Mouse (Mus musculus) heart, adult 11 months (tissue): ENCODE results near the gene Dhrs1.

Experiments
- DNase-seq: peaks from one replicate; pipeline ENCODE4 v3.0.0; 2022

The Dhrs1 gene

DNA sequence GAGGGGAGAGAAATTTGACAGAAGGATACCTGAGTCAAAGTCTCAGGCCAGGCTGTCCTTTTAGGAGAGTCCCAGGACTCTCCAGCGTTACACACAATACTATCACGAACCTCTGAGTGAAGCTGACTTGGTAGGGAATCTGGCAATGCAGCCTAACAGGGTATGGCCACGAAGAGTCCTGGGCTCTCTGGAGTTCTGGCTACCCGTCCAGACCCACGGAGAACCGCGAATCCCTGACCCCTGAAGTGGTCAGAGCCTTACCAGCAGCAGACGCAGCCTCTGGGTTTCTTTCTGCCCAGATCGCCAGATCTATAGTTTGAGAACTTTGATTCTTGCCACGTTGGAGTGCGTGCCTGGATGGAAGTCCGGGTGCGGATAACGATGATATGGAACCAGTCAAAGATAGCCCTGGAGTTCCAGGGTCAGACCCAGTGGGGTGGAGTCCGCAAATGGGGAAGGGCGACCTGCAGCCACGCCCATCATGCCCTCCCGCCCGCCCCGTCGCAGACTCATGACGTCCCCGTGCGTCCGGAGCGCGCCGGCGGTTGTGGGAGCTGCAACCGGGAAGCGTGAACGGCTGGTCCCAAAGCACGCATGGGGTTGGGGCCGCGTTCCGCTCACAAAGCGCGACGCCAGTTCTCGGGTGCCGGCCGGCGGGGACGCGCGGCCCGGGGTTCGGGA is at the start of gene Dhrs1, which contains the start of gene Nop9:
Dhrs1 (minus strand) TSS at position 511 of the 681 bp plus-strand sequence.
Nop9 (plus strand) TSS at position 514 of the 681 bp plus-strand sequence.
- peak; percentile 99 for DNase-seq

DNA sequence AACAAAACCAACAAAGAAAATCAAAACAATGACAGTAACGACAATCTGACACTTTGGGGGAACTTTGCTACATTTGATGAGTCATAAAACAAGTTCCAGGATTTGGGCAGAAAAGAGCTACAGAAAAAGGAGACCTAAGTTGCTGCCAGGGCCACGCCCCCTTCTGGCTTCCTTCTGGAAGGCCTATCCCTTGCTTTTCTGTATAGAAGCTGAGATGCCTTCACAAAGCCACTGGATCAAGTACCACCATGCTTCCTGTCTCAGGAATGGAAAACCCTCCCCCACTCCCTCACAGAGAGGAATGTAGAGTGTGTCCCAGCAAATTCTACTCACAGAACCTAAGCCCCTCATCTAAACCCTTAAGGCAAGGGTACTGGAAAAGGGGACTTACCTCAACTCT is 48.5 kb upstream of the Dhrs1 start:
- peak; percentile 91 for DNase-seq

DNA sequence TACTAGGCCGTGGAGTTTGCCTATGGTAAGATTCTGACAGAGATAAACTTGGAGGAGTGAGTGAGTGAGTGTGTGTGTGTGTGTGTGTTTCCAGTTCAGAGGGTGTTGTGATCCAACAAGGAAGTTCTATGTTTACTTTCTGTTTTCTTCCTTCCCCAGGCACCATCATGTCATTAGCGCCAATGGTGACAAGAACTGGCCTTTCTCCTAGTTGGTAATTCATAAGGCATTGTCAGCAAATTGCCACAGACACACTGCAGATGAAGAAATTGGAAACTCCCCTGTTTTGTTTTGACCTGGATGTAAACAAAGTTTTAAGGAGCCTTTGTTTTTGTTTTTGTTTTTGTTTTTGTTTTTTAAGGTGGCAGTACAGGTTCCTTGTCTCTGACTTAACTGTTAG is 48.0 kb upstream of the Dhrs1 start:
- DNase-seq = no peak

DNA sequence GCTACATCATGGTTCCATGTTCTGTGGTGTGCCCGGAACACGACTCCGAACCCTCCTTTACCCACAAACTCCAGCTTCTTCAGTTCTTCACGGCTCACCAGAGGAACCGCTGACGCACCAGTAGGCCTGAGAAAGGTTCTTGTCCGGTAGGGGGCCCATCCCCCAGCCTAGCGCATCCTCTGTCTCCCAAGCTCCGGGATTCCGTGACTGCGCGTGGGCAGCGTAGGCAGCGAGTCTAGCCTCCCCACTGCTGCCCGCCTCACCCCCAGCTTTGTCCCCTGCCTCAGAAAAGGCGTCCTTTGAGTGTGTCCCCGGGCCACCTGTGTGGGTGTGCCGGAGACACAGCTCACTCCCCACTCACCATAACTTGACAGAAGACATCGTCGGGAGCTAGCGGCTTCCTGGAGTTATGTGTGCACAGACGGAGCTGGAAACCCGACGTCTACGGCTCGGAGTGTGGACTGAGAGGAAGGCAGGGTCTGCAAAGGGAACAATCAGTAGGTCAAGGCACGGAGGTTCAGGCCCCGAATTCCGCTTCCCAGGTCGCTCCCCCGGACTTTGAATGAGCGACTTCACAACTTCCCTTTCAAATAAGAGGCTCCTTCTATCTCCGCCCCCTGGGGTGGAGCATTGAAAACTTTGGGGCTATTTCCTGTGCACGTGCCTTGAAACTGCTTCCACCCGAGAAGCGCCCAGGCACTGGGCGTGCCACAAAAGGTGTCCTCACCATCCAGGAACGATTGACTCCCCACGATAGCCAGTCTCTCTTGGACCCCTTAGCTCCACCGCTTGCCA is 43.0 kb upstream of the Dhrs1 start, which contains the start of gene Ripk3:
Ripk3 (minus strand) TSS at position 610 of the 795 bp plus-strand sequence.
- peak; percentile 97 for DNase-seq

DNA sequence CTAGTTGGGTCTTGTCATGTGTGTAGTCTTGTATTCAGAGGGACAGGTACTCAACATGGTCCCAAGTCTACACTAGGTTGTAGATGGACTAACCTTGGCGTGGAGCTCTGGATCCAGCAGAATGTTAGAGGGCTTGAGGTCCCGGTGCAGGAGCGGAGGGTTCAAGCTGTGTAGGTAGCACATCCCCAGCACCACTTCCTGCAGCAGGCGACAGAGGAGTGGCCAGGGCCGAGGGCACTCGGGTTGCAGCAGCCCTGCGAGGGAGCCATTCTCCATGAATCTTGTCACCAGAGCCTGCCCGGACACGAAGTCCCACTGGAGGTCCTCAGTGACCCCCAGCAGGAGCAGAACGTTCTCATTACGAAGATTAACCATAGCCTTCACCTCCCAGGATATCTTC is 42.2 kb upstream of the Dhrs1 start:
- DNase-seq = peak; percentile 83

DNA sequence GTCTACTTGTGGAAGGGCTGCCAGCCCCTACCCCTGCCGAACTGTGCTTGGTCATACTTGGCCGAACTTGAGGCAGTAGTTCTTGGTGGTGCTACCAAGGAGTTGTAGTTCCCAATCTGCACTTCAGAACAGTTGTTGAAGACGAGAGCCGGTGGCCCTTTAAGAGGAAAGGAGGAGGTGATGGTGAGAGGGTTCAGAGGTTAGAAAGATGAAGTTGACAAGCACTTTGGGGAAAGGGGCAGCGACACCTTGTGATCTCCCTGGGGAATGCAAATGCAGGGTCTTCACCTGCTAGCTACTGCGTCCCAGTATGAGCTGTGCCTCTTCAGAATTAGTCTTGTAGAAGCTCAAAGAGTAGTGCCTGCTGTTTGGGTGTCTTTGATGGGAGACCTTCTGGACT is 39.7 kb upstream of the Dhrs1 start:
- DNase-seq = peak; percentile 87

DNA sequence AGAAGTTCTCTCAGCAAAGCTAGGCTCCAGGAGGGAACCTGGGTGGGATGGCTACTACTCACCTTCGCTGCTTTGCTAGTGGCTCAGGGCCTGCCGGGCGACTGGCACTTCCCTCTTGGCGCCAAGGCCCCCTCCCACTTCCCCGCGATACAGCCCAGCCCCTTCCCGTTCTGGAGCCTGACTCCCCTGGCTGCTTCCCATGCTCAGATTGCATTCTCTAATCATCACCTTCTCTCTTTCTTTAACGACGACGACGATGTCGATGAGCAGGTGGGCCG is 38.4 kb upstream of the Dhrs1 start, which contains the start of gene Adcy4:
Adcy4 (minus strand) TSS at position 138 of the 278 bp plus-strand sequence.
- peak; percentile 97 for DNase-seq

DNA sequence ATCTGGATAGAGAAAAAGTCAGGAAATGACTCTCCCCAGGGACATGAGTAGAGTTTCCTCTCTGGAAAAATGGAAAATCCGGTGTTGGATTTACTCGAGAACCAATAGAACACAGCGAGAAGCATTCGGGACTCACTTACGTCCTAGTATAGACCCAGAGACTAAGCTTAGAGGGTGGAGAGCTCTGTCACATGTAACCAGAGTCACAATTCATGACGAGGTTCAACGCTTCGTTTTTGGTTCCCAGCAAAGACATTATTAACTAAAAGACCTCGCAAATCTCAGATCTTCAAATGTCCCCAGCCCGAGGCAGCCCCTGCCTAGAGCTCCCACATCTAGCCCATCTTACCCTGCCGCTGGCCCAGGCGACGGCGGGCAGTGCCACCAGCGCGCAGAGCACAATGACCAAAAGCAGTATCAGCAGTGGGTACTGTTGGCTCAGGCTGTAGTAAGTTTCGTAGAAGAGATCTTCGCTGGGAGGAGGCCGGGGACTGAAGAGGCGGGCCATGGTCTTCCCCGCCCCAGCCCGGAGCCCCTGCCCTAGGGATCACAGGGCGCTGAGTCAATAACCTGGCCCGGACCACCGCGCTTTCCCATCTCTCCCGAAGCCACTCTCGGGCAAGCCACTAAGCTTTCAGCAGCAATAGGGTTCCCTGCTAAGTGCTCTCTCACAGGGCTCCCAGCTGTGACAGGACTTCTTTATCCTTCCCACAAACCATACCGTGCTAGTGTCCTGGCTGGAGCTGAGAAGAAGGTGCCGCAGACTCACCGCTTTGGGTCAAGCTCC is 37.9 kb upstream of the Dhrs1 start:
- peak; percentile 97 for DNase-seq

DNA sequence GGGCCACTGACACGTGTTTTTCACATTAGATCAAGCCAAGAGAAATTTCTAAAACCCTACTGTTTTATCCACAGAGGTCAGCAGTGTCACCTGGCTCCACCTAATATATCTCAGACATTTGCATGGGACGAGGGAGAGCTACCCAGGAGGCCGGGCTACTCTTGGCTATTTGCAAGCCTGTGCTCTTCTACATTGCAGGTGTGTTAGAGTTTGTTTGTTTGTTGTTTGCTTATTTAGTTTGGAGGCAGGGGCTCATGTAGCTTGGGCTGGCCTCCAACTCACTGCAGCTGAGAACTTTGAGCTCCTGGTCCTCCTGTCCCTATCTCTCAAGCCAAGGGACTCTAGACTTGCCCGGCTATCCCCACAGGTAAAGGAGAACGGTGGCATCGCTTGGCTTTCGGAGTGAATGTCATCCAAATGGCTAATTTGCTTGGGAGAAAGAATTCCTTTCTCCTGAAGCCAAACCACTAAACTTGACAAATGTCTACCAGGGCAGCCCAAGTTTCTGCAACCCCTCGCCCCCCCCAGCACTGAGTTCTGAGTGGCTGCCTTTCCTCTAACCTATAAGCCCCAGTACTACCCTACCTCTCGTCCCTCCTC is 37.0 kb upstream of the Dhrs1 start:
- DNase-seq = peak; percentile 93

DNA sequence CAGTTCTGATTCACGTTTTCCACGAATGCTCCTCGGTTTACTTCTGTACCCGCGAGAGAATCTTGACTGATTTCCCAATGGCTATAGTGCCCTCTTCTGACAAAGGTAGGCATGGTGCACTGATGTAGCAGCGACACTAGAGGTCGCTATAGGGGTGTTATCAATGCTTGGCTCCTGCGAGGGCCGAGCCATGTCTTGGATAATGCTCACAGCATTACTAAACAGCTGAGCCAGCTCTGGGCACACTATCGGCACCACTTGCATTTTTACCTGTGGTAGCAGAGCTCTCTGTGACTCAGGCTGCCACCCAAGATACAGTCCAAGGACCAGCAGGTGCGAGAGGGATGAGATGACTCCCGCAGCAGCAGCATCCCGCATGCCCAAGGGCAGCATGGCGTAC is 35.8 kb upstream of the Dhrs1 start:
- DNase-seq = peak; percentile 97

DNA sequence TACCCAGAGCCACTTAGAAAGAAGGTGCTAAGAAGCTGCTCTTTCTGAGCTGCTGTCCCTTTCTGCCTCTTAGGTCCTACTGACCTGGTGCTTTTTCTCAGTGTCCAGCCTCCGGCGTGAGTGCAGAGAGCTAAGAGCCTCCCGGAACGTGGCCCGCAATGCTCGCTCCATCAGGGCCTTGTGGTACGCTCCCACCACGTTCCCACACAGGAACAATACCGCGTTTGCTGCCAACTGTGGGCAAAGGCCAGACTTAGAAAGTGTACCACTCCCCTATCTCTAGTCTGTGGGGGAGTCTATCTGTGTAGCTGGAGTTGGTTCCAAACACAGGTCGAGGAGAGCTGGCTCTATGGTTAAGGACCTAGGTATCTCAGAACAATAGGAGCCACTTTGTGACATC is 35.2 kb upstream of the Dhrs1 start:
- peak; percentile 92 for DNase-seq

DNA sequence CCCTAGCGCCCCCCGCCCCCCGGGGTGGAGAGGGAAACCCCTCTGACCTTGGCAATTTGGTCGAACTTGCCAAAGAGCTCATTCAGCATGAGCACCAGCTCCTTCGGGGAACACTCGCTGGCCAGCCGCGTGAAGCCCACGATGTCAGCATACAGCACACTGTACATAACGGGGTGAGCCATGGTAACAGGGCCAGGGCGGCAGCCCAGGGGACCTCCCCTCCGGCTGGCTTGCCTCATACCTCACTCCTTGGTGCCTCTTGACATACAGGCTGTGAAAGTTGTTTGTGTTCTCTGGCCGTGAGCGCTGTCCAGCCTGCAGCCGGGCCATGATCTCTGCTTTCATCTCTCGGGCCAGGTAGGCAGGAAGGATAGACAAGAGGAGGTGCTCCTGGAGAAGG is 34.2 kb upstream of the Dhrs1 start:
- DNase-seq = peak; percentile 90

DNA sequence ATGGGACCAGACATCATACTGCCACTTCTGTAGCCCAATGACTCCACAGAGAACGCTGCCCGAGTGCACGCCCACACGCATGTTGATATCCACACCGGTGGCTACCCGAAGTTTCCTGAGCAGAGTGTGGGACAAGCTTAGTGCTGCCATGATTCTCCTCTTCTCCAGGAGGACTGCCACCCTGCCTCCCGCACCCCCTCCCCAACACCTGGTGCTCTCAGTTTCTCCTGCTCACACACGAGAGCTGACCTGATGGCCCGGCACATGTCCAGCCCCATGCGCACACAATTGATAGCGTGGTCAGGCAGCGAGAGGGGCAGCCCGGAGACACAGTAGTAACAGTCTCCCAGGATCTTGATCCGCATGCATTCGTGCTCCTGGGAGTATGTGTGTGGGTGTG is 33.2 kb upstream of the Dhrs1 start:
- peak; percentile 86 for DNase-seq

DNA sequence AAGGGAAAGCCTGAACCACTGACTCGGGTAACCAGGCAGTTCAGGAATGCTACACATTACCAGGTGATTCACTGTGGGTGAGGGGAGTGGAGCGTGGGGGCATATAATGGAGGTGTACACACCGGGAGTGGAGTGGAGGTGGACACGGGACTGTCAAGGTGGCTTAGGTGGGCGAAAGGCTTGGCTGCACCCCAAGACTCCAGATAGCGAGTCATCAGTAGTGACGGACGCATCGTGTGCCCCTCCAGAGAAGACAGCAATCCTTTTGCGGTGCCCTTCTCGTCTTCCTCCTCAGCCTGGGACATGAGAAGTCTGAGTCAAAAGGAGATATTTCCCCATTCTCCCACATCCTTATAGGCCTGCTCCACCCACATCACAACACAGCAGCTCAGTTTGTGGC is 32.3 kb upstream of the Dhrs1 start:
- peak; percentile 87 for DNase-seq

DNA sequence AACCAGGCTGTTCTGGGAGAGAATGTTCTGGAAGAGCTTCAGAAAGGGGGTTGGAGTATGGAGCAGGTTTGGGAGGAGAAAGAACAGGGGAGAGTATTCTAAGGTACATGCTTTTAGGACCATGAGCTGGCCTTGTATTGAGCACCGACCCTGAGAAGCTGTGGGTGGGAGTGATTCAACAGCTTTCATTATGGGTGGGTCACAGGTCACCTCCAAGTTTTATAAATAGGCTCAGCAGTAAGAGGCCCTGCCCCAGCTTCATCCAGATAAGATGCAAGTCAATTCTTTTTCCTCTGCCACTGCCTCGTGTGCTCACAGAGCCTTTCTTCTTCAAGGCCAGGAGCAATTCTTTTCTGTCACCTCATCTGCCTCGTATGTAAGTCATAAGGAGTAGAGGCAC is 31.7 kb upstream of the Dhrs1 start:
- DNase-seq = peak; percentile 80

DNA sequence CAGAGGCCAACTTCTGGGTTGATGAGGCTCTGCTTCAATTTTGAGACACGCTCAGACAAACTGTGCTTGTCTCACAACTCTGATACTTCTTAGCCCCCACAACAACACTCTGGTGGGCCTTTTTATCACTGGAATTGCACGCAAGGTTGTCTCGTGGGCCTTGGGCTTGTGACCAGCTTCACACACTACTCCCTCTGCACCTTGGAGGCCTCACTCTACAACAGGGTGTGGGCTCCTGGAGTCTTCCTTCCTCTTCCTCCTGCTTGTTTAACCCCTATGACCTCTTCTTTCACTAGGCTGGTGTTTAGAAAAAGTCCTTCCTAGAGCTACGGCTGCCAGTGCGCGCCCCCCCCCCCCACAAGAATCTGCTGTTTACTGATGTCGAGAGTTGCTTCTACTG is 31.2 kb upstream of the Dhrs1 start:
- peak; percentile 92 for DNase-seq

DNA sequence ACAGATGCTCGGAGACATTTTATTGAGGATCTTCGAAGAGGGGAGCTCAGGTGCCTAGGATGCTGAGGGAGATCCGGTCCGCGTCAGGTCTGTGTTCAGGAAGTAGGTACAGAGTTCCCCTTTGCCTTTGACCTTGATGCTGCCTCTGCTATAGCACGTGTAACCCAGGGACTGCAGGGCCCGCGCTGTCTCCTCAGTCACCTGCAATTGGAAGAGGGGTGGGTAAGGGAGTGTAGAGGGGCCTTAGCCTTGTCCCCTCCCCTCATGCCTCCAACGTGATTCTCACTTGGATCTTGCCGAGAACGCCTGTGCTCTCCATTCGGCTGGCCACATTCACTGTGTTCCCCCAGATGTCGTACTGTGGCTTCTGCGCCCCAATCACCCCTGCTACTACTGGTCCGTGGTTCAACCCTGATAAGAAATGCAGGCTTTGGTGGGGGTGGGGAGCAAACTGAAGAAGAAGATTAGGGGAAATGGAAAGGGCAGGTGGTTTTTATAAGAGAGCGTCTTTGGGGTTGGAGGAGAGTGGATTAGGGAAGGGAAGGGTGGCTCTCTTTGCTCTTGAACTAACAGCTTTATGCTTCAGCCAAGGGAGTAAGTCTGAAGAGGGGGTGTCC is 23.7 kb upstream of the Dhrs1 start:
- DNase-seq = no peak

DNA sequence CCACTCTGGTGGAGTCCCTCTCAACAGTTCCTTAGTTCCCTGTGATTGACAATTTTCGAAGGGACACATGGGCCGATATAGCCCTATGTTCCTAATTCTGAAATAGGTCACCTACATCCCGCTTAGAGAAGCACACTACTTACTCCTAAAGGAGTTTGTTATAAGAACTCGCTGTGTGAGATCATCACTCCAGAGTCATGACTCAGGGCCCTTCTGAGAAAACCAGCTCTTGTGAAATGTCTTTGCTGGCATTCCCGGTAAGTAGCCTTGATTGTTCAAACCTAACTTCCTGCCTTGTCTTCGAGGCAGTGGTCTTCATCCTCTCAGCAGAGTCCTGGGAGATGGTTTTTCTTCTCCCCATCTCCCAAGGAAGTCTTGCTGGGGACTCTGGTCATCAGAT is 23.1 kb upstream of the Dhrs1 start:
- no peak for DNase-seq

DNA sequence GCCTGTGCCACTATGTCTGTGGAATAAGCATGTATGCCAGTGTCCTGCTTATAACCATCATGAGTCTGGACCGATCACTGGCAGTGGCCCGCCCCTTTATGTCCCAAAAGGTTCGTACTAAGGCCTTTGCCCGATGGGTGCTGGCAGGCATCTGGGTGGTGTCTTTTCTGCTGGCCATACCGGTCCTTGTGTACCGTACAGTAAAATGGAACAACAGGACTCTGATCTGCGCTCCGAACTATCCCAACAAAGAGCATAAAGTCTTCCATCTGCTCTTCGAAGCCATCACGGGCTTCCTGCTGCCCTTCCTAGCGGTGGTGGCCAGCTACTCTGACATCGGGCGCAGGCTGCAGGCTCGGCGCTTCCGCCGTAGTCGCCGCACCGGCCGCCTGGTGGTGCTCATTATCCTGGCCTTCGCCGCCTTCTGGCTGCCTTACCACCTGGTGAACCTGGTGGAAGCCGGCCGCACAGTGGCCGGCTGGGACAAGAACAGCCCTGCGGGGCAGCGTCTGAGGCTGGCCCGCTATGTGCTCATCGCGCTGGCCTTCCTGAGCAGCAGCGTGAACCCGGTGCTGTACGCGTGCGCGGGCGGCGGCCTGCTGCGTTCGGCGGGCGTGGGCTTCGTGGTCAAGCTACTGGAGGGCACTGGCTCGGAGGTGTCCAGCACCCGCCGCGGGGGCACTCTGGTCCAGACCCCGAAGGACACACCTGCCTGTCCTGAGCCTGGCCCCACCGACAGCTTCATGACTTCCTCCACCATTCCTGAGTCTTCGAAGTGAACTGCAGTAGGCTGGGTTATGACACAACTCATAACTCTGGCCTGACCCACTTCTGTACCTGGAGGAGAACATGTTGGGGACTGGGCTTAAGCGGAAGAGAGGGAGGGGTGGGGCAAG is 22.3 kb upstream of the Dhrs1 start:
- DNase-seq = peak; percentile 93

DNA sequence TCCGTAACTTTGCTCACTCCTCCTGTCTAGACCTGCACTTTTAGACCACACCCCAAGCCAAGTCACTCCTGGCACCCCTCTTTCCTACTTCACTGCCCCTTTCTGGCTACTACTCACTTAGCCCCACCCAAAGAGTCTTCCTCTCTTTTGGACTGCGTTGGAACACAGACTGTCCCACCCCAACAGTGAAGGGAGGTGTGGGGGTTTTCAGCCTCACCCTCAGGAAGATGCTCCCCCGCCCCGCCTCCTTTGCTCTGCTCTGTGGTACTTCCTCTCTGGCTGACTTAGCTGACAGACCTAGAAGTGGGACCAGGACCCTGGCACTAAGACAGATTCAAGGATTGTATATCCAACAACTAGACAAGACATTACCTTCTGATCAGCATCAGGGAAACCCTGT is 20.2 kb upstream of the Dhrs1 start, which contains the start of gene Ltb4r1:
Ltb4r1 (plus strand) TSS at position 267 of the 400 bp plus-strand sequence.
- DNase-seq = no peak

DNA sequence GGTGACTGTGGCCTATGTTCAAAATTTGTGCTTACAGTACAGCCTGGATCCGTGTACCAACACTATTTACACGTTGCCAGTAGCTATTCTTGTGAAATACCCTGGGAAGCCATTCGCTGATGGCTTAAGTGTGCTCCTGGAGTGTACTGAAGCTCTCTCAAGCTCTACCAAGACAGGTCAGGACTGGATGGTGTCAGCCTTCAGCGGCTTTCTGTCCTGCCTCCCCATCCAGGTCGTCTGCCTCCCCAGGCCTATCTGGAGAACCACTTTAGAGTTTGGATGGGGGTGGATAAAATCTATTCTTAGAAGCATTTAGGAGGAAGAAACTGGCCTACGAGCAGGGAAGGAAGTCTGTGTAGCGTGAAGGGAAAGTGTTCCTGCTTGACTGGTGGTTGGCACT is 17.7 kb upstream of the Dhrs1 start:
- DNase-seq = peak; percentile 96
